Mouse (Mus musculus): ENCODE measurements around the gene Rnf113a2.

The Rnf113a2 gene

DNA sequence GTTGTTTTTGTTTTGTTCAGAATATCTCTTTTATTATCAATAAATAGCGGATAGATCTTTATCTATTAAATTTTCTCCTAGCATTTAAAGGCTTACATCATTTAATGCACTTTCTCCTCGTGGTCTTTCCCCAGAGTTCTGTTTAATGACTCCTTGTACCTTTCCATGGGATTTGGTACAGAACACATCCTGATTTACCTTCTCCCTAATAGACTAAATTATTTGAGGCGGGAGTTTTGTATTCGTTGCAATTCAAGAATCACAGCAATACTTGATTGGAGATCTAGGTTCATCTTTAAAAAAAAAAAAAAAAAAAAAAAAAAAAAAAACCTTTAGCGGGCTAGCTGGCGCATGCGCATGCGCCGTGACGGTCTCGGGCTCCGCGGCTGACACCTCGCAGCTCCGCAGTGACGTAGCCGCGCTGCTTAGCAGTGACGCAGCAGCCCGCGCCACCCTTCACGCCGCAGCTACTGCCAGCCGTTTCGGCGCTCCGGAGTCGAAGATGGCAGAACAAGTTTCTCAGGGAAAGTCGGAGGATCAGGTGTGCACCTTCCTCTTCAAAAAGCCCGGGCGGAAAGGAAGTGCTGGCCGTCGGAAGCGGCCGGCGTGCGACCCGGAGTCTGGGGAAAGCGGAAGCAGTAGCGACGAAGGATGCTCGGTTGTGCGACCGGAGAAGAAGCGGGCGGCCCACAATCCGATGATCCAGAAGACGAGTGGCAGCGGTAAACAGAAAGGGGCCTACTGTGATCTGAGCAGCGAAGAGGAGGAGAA, at the start of gene Rnf113a2:
Gene Rnf113a2 (plus strand): TSS at position 363 of the 771 bp plus-strand sequence.
- peak; percentile 64 for DNase-seq (ENCODE audit: extremely low spot score, low read depth, low spot score)

DNA sequence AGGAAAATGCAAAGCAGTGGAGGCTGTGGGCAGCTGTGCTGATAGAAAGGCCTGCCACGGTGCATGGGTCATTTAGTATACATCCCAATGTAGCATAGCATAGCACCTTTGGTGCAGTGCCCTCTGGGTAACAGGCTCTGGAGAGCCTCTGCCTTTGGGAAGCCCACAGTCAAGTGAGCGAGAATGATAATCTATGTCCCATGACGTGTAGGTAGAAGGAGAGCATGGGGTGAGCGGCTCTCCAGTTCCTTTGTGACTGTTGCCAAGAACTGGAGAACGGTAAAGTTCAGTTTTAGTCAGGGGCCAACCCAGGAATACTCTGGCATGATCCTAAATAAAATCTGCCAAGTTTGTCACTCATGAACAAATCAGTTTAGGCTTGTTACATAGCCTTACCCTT, 45.3 kb upstream of the Rnf113a2 start:
- no peak for DNase-seq (ENCODE audit: extremely low spot score, low read depth, low spot score)

DNA sequence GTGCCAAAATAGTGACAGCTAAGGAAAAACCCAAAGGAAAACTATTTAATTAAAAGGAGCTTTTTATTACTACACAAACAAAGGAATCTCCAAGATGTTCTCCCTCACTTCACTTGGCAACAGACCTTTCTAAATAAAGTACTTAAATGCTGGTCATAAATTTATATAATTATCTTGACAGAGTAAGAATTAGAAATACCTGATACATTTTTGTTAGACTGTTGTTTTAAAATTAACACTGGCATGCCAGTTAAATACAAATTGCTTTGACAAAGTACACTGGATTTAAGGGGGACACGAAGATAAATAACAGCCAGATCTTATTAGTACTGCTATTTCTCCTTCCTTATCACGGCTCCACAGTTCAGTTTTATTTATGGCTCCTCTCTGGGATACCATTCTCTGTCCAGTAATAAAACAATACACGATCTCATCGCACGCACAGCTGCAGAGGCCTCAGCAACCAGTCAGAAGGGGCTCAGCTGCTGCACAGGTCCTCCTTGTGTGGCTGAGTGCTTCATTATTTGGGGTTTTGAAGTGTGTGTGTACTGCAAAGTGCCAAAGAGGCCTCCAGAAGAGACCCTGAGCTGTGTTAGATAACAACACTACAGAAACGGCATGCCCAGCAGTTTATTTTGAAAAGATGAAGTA, 43.0 kb upstream of the Rnf113a2 start:
- DNase-seq (ENCODE audit: extremely low spot score, low read depth, low spot score): no peak

DNA sequence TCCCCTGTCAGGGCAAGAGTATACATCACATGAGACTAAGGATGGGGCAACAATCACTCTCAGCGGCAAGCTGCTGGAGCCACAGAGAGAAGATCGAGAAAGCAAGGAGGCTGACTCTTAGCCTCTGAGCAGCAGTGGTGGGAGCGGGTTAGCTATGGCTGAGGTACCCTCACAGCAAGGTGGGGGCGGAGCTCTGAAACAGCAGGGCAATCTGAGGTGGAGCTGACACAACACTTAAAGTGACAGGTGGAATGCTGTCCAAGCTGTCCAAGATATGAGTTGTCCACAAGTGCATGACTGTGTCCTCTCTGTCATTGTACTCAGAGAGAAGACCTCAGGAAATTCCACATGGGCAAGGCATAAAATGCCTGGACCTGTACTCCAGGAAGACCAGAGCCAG, 34.6 kb upstream of the Rnf113a2 start:
- no peak for DNase-seq (ENCODE audit: extremely low spot score, low read depth, low spot score)

DNA sequence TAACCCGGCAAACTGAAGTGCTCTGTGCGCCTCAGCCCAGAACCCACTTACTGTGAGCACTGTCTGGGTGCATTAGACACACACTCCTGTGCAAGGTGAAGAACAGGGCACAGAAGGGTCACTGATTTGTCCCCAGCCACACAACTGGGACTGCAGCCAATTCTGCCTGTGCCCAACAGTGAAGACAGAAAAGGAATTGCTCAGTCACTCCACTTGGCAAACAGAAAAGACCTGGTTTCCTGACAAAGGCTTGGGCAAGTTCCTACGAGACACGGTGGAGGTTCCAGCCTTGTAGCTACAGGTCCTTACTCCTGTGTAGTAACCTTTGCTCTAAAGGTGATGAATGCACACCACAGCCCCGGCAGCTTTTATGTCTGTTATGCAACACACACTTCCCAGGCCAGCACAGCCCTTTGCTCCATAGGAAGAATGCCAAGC, 32.3 kb upstream of the Rnf113a2 start:
- no peak for DNase-seq (ENCODE audit: extremely low spot score, low read depth, low spot score)

DNA sequence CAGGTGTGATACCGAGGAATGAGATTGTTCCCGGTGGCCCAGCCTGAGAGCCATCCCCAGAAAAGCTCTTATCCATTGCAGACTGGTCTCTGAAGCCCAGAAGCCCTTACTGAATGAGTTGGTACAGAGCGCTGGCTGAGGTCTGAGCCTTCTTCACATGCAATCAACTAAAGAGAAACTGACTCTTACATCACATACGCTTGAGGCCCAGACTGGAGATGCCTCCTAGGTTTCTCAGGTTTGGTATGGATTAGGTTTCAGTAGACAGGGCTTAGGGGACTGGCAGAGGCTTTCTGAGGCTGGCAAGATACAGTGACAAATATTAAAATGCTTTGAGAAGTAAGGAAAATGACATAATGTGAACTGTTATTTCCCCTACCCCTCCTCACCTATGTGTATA, 31.6 kb upstream of the Rnf113a2 start:
- DNase-seq (ENCODE audit: extremely low spot score, low read depth, low spot score): no peak

DNA sequence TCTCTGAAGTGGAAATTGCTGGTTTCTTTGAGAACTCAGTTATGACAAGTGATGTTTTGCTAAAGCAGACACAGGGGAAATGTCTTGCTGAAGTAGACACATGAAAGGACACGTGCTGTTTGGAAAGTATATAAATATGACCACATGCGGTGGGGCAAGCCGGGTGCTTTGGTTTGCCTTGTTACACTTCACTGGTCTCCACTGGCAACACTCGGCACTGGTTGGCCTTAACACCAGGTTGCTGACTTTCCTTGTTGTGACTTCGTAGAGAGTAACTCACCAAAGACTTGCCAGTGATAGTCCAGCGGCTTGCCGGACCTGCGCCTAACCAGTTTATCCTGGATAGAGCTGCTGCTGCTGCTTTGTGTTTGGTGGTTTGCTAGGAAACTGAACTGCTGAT, 28.9 kb upstream of the Rnf113a2 start:
- DNase-seq (ENCODE audit: extremely low spot score, low read depth, low spot score): no peak

DNA sequence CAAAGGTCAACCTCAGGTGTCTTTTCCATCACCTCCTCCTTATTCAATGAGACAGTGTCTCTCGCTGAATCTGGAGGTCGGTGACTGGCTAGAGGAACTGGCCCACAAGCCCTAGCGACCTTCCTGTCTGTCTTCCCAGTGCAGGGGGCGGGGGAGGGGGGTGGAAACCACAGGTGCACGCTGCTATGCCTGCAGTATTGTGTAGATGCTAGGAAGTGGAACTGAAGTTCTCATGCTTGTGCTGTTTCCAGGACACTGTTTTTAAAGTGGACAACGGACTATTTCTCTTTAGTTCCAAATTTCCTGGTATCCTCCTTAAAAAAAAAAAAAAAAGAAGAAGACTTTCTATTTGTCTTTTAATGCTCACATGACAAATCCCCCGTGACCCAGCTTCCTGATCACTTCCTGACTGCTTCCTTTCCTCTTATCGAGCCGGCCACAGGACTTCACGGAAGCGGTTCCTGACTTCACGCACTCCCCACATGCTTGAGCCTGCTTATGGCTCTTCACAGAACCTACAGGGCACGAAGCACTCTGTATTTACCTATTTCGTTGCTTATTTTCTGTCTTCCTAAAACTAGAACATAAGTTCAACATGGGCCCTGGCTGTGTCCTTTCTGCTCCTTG, 28.1 kb upstream of the Rnf113a2 start:
- no peak for DNase-seq (ENCODE audit: extremely low spot score, low read depth, low spot score)

DNA sequence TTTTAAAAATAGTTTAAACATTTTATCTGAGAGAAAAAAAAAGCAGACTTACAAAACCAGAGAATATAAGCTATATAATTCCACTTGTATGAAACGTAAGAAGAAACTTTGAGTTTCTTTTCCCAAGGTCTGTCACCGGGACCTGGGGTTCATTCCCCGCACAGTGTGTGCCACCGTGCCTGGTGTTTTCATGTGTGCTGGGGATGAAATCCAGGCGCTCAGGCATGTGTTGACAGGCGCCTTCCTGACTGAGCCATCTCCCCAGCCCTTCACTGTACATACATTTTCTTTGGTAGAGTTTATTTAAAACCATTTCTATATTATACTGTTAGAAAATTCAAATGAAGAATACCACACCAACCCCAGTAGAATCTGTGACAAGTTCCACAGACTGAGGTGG, 26.7 kb upstream of the Rnf113a2 start:
- no peak for DNase-seq (ENCODE audit: extremely low spot score, low read depth, low spot score)

DNA sequence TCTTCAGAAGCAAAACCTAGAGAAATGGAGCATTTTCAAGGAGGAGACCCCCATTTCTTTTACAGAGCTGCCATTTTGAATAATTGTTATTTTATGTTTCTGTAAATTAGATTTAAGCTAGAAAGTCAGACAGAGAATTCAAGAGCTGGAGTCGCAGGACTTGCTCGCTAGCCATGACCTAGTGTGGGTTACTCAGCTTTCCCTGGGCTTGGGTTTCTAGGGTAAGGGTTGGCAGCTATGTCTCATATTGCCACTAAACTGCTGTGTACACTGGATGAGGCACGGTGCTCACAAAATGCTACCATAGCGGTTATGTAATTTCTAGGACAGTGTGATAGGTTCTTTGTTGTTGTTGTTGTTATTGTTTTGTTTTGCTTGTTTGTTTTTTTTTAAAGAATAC, 24.3 kb upstream of the Rnf113a2 start:
- DNase-seq (ENCODE audit: extremely low spot score, low read depth, low spot score): no peak

DNA sequence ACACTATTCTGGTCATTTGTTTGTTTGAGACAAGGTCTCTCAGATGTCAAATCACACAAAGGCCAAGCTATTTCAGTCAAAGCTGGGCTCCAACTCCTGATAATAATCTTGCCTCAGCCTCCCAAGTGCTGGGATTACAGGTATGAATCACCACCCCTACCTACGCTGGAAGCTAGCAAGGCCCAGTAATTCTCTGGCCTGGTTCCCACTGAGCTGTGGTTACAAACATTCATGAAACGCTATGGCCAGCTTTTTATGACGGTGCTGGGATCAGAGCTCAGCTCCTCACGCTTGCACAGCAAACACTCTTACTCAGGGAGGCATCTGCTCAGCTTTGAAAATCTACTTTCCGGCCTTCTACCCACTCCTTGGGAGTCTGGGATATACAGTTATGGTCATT, 23.1 kb upstream of the Rnf113a2 start:
- DNase-seq (ENCODE audit: extremely low spot score, low read depth, low spot score): no peak

DNA sequence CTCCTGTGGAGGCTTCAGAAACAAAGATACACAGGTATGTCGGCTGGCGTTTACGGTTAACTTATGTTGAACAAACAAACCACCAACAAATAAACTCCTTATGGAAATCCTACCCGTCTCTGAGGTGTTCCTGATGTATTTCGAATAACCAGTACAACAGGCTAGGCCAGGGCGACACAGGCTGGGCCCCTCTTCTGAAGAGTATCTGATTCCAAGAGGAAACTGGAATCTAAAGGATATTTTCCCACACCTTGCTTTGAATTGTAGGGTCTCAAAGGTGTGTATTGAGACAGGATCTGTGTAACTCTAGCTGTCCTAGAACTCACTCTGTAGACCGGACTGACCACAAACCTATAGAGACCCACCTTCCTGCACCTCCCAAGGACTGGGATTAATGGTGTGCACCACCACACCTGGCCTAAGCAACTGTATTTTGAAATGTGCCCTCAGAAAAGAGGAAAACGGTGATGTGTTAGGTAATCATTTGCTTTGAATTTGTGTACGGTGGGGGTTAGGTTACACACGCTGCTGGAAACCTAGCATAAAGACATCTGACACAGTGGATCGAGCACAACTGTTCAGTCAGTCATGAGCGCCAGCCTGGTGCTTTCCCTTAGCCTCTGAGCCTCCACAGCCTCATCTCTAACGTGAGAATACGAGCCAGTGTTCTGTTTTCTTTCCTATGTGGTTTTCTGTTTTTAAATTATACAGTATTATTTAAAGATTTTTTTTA, 19.9 kb upstream of the Rnf113a2 start:
- DNase-seq (ENCODE audit: extremely low spot score, low read depth, low spot score): no peak

DNA sequence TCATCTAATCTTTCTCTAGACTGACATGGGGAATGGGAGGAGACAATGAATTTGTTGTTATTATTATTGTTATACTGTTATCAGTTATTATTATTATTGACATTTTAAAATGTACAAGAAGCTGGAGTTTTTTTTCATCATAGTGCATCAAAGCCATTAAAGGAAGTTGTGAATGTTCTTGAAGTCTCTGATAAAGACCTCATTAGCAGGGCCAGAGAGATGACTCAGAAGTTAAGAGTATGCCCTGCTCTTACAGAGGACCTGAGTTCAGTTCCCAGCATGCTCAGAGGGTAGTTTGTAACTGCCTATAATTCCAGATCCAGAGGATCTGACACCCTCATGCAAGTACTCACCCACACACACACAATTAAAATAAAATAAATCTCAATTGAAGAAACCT, 19.3 kb upstream of the Rnf113a2 start:
- DNase-seq (ENCODE audit: extremely low spot score, low read depth, low spot score): no peak

DNA sequence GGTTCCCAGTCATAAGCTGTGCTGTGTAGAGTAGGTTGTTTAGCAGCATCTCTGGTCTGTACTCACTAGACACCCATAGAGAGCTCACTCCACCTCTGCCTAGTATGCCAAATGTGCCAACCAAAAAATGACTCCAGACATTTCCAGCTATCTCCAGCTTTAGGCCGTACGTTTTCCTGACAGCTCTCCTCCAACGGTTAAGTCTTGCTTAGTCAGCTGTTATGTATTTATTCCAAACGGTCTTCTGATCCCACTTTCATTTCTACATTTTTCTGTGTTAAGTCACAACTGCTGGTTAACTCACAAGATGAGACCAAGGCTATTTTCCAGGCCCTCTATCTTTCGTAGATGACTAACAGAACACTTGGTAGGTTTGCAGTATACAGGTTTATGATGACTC, 18.4 kb upstream of the Rnf113a2 start:
- DNase-seq (ENCODE audit: extremely low spot score, low read depth, low spot score): no peak

DNA sequence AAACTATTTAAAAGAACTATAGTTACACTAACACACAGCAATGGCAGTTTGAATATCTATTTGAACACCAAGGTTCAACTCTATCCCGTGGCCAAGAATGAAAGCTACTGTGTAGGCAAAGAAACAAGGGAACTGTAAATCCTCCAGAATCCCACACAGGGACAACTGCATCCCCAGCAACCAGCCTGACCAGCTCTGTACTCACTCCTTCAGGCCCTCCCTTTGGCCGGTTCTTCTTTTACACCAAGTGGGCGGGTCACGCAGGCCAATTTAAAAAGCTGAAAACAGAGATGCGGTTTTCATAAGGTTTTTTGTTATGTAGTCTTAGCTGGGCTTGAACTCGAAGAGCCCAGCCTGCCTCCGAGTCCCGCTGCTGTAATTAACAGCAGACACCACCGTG, 17.9 kb upstream of the Rnf113a2 start:
- DNase-seq (ENCODE audit: extremely low spot score, low read depth, low spot score): no peak

DNA sequence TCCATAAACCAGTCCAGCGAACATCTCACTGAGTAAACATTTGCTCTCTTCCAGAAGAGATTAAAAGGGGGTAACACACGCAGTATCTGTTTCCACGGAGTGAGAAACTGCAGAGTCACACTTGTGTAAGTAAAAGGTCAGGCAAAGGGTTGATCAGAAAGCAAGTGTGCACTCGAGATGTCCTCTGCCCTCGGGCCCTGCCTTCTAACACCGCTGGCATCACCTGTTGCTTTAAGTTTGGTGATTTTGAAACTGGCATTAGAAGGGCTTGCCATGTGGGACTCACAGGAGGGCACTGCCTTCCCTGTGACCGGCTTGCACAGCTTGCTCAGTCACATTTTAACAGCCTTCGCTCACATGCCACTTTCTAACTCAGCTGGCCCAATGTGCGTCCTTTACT, 17.3 kb upstream of the Rnf113a2 start:
- DNase-seq (ENCODE audit: extremely low spot score, low read depth, low spot score): no peak

DNA sequence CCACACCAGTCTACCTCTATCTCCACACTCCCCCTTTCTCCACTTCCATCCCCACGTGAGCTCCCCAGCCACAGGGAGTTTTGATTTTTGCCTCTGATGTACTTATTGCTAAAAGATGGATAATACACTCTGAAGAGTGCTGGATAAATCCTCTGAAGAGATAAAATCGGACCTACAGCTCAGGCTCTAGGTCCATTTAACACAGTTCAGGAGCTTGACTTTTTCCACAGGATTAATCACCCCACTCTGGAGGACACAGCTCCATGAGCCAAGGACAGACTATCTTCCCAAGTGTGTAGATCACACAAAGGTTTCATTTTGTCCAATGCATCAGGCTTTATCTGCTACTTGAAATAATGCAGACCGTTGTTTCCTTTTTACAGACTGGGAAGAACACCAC, 16.9 kb upstream of the Rnf113a2 start:
- DNase-seq (ENCODE audit: extremely low spot score, low read depth, low spot score): no peak

DNA sequence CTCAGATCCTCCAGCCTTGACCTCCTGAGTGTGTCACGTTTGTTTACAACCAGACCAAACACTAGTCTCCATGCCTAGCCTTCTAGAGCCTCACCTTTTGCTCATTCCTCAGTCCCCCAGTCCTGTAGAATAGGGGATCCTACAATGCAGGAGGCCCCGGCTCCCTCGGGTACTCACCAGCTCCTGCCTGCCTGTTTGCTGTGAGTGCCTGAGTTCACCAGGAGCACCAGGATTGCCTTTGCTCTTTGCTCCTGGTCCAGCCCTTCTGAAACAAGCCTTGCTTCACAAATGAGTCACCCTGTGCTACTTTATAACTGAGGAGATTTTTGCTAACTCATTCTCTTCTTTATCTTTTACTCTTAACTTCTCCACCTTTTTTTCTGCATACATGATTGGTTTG, 16.3 kb upstream of the Rnf113a2 start:
- DNase-seq (ENCODE audit: extremely low spot score, low read depth, low spot score): no peak

DNA sequence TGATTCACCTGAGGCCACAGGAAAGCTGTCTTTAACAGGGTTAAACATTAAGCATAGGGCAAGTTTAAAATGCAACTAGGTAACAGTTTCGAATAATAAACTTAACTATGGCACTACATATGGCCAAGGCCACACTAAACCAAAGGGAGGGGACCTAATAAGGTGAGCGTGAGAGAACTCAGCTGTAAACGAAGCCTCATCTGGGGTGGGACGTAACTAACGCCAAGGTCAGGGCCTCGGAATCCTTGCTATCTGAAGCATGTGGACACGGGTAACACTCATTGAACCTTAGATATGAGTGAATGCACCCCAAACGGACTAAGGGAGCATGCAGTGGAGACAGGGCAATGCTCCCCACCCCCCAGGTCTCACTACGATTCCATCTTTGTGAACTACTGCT, 14.1 kb upstream of the Rnf113a2 start:
- no peak for DNase-seq (ENCODE audit: extremely low spot score, low read depth, low spot score)

DNA sequence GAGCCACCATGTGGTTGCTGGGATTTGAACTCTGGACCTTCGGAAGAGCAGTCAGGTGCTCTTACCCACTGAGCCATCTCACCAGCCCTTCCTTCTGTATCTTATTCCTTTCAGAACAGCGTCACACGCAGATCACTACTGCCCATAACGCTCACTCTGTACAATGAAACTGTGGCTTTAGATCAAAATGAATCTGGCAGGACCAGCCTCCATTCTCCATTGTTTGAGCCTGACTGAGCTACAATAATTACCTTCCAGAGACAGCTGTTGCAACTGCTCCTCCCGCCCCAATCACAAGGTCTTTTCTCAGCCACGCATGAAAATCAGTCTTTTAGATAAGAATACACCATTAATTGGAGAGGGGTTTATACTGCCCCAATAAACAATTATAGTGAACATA, 12.5 kb upstream of the Rnf113a2 start:
- no peak for DNase-seq (ENCODE audit: extremely low spot score, low read depth, low spot score)

DNA sequence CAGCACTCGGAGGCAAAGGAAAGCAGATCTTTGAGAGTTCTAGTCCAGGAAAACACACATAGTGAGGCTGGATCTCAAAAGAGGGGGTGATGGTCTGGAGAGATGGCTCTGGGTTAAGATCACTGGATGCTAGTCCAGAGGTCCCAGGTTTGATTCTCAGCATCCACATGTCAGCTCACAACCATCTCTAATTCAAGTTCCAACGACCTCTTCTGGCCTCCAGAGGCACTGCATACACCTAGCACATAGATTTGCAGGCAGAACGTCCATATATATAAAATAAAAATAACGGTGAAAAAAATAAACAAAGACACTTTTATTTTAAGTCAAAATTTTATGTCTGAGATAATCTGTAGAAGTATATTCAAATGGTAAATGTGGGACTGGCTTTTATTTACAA, 9.7 kb upstream of the Rnf113a2 start:
- no peak for DNase-seq (ENCODE audit: extremely low spot score, low read depth, low spot score)

All from hindlimb bud, embryonic 11.5 days (tissue).